Mouse (Mus musculus): ENCODE measurements around the gene Rexo2.
"Not testable (repeated sequence)": the region's sequence is repeated elsewhere in the genome, so short reads cannot be mapped to it uniquely, and the experiment has no call there.

The Rexo2 gene

GRCm38 (mm10) chr9:48472441-48473025, 7.9 kb downstream of the Rexo2 start:
- no peak for DNase-seq (ENCODE audit: low spot score)

- not testable (repeated sequence) for DNase-seq (ENCODE audit: low spot score)
Observed at GRCm38 (mm10) chr9:48467471-48467870, 13.0 kb downstream of the Rexo2 start.

GRCm38 (mm10) chr9:48466804-48467203, 13.6 kb downstream of the Rexo2 start:
- DNase-seq (ENCODE audit: low spot score) = peak; percentile 53

GRCm38 (mm10) chr9:48465671-48466070, 14.8 kb downstream of the Rexo2 start:
- no peak for DNase-seq (ENCODE audit: low spot score)

GRCm38 (mm10) chr9:48461545-48461944, 18.9 kb downstream of the Rexo2 start:
- DNase-seq (ENCODE audit: low spot score) = no peak

- no peak for DNase-seq (ENCODE audit: low spot score)
Observed at GRCm38 (mm10) chr9:48460720-48461119, 19.7 kb downstream of the Rexo2 start.

GRCm38 (mm10) chr9:48459391-48459790, 21.0 kb downstream of the Rexo2 start:
- DNase-seq (ENCODE audit: low spot score) = no peak

- no peak for DNase-seq (ENCODE audit: low spot score)
Observed at GRCm38 (mm10) chr9:48458879-48459278, 21.5 kb downstream of the Rexo2 start.

GRCm38 (mm10) chr9:48455961-48456360, 24.5 kb downstream of the Rexo2 start:
- no peak for DNase-seq (ENCODE audit: low spot score)

GRCm38 (mm10) chr9:48450066-48450465, 30.4 kb downstream of the Rexo2 start:
- DNase-seq (ENCODE audit: low spot score) = no peak

- no peak for DNase-seq (ENCODE audit: low spot score)
Observed at GRCm38 (mm10) chr9:48447783-48448209, 32.6 kb downstream of the Rexo2 start.

GRCm38 (mm10) chr9:48444821-48445220, 35.6 kb downstream of the Rexo2 start:
- no peak for DNase-seq (ENCODE audit: low spot score)

GRCm38 (mm10) chr9:48443873-48444272, 36.5 kb downstream of the Rexo2 start:
- no peak for DNase-seq (ENCODE audit: low spot score)

- DNase-seq (ENCODE audit: low spot score) = no peak
Observed at GRCm38 (mm10) chr9:48432449-48432848, 48.0 kb downstream of the Rexo2 start.

GRCm38 (mm10) chr9:48427176-48427575, 53.2 kb downstream of the Rexo2 start:
- no peak for DNase-seq (ENCODE audit: low spot score)

GRCm38 (mm10) chr9:48423256-48423655, 57.2 kb downstream of the Rexo2 start:
- no peak for DNase-seq (ENCODE audit: low spot score)

- DNase-seq (ENCODE audit: low spot score) = no peak
Observed at GRCm38 (mm10) chr9:48422382-48422781, 58.0 kb downstream of the Rexo2 start.

GRCm38 (mm10) chr9:48421561-48421960, 58.9 kb downstream of the Rexo2 start:
- no peak for DNase-seq (ENCODE audit: low spot score)

- no peak for DNase-seq (ENCODE audit: low spot score)
Observed at GRCm38 (mm10) chr9:48421029-48421428, 59.4 kb downstream of the Rexo2 start.

GRCm38 (mm10) chr9:48420437-48420836, 60.0 kb downstream of the Rexo2 start:
- DNase-seq (ENCODE audit: low spot score) = no peak

GRCm38 (mm10) chr9:48418829-48419228, 61.6 kb downstream of the Rexo2 start:
- DNase-seq (ENCODE audit: low spot score) = no peak
